Mouse (Mus musculus) embryonic facial prominence, embryonic 10.5 days (tissue): ENCODE measurements around the gene Myo9b. TPM values are rescaled to one million over a fixed set of nuclear protein-coding genes. Genes with fewer than 3 reads are reported as not detected.

ENCODE experiments used
- polyA plus RNA-seq: library from polyadenylated mRNA; unstranded; fragments of >200 nt; fragmentation: Nextera tagmentation; extraction: Ambion mirVana; gene quantifications from 2 replicates; pipeline ENCODE4 v1.2.1, GENCODE M21; 2016

The Myo9b gene
- polyA plus RNA-seq, 1 experiment from 2014 or later = 27.9 TPM

Other genes starting within 250 kb of the Myo9b start
- gene Haus8, start 220 bp downstream of the Myo9b start, polyA plus RNA-seq = 62.9 and 66.3 TPM in 2 replicates
- 83.1 and 84.3 TPM in 2 replicates for gene Use1, start 94.1 kb downstream of the Myo9b start, polyA plus RNA-seq
- 4.0 and 5.0 TPM in 2 replicates for gene Ocel1, start 98.6 kb downstream of the Myo9b start, polyA plus RNA-seq
- 63.6 and 78.0 TPM in 2 replicates for gene Nr2f6, start 109.2 kb downstream of the Myo9b start, polyA plus RNA-seq
- 5.4 and 5.5 TPM in 2 replicates for gene Ushbp1, start 123.1 kb downstream of the Myo9b start, polyA plus RNA-seq
- gene Babam1, start 124.1 kb downstream of the Myo9b start, polyA plus RNA-seq = 109 and 110 TPM in 2 replicates
- 35.6 and 38.8 TPM in 2 replicates for gene Ankle1, start 133.3 kb downstream of the Myo9b start, polyA plus RNA-seq
- 66.4 and 69.4 TPM in 2 replicates for gene Abhd8, start 190.9 kb downstream of the Myo9b start, polyA plus RNA-seq
- gene Mrpl34, start 192.2 kb downstream of the Myo9b start, polyA plus RNA-seq = 223 and 236 TPM in 2 replicates
- 131 and 134 TPM in 2 replicates for gene Dda1, start 196.5 kb downstream of the Myo9b start, polyA plus RNA-seq
- gene Ano8, start 213.2 kb downstream of the Myo9b start, polyA plus RNA-seq = 2.4 and 3.2 TPM in 2 replicates
- 24.5 and 25.3 TPM in 2 replicates for gene Gtpbp3, start 215.4 kb downstream of the Myo9b start, polyA plus RNA-seq
- gene Plvap, start 239.0 kb downstream of the Myo9b start, polyA plus RNA-seq = 58.0 and 59.2 TPM in 2 replicates